14 mouse cellular contexts compared by ENCODE assay signal in the genomic region with DNA sequence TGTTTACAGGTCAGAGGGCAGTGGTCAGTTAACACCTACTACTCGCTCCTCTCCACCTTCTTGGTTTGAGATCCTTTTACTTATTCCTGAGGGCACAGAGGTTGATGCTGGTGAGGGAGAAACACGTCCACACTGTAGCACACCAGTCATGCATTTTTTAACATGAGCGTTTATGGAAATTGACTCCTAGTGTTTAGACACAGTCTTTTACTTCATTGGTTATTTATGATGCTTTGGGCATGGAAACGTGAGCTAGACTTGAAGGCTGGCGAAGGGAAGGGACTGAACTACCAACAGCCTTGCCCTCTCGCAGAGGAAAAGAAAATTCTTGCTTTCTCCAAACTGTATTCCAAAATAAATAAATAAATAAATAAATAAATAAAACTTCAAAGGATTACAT.
DNase-seq lines count a peak whose midpoint lies in the region; ATAC-seq lines count a peak whose summit lies in the region.
"Had no signal": no experiment of that assay in that cellular context is flagged by ENCODE, and none has a peak within 500 bp of the region (broad histone marks: within the 10 kb centered on the region; RNA-seq: fewer than 3 reads in every experiment).

No protein-coding gene starts in this region.

- H3K9me3 ChIP-seq in heart, embryonic 11.5 days (replicated peaks; ENCODE audit: control insufficient read depth, low read length), result no peaks in the 10 kb centered on the region
- no peaks in the 10 kb centered on the region for H3K9me3 ChIP-seq in kidney, embryonic 14.5 days (ENCODE audit: control insufficient read depth, low read length)
- no peaks in the 10 kb centered on the region for H3K9me3 ChIP-seq in midbrain, embryonic 11.5 days (ENCODE audit: control insufficient read depth, low read length)
- H3K9me3 ChIP-seq in midbrain, embryonic 14.5 days (ENCODE audit: control insufficient read depth, low read length), result no peaks in the 10 kb centered on the region
- no peaks in the 10 kb centered on the region for H3K9me3 ChIP-seq in liver, embryonic 15.5 days (replicated peaks)

- H3K4me1 ChIP-seq in heart, embryonic 11.5 days (ENCODE audit: control insufficient read depth, insufficient read depth, low read length), result 0 out of 2 replicates have a peak, but pooled peaks cover 3% of the 10 kb centered on the region
- 0 out of 2 replicates have a peak, but pooled peaks cover 6% of the 10 kb centered on the region for H3K4me1 ChIP-seq in kidney, embryonic 14.5 days (ENCODE audit: control insufficient read depth, insufficient read depth, low read length)
- H3K4me1 ChIP-seq in midbrain, embryonic 11.5 days (ENCODE audit: control insufficient read depth, insufficient read depth, low read length), result 0 out of 2 replicates have a peak, but pooled peaks cover 2% of the 10 kb centered on the region
- H3K4me1 ChIP-seq in midbrain, embryonic 14.5 days (ENCODE audit: control insufficient read depth, insufficient read depth, low read length), result no peaks in the 10 kb centered on the region
- H3K4me1 ChIP-seq in liver, embryonic 15.5 days (replicated peaks), result 0 out of 2 replicates have a peak, but pooled peaks cover 2% of the 10 kb centered on the region

- 74% methylated on average over 6 of the region's 6 CpGs for WGBS in heart, embryonic 11.5 days (ENCODE audit: insufficient replicate concordance)
- WGBS in kidney, embryonic 14.5 days, result 40% methylated on average over 6 of the region's 6 CpGs
- WGBS in midbrain, embryonic 11.5 days, result 65% methylated on average over 6 of the region's 6 CpGs
- WGBS in midbrain, embryonic 14.5 days, result 57% methylated on average over 6 of the region's 6 CpGs
- 56% methylated on average over 6 of the region's 6 CpGs for WGBS in liver, embryonic 15.5 days (ENCODE audit: insufficient replicate concordance)

- DNase-seq in heart, adult 8-10 months (ENCODE audit: low spot score), result no peak
- no peak for DNase-seq in kidney, adult 18-20 months
- DNase-seq in midbrain, embryonic 11.5 days (ENCODE audit: low spot score, missing footprints), result peak; percentile 82
- DNase-seq in midbrain, embryonic 14.5 days, result no peak
- DNase-seq in frontal cortex, postnatal 36 days (ENCODE audit: low spot score in 2 of 2), result no peak
- DNase-seq: cerebellum, adult 2 months; forebrain, postnatal 0 days; gastrocnemius, postnatal 10 days; kidney, adult 9 months; right cerebral cortex, postnatal 14 days; thymus, adult 2 months had no signal

- peak overlapping the region; percentile 68 for H3K4me2 ChIP-seq in heart, embryonic 11.5 days
- H3K4me2 ChIP-seq in kidney, embryonic 14.5 days (replicated peaks; ENCODE audit: low read depth, low read length), result peak overlapping the region; percentile 51
- no peak overlapping the region for H3K4me2 ChIP-seq in midbrain, embryonic 11.5 days
- H3K4me2 ChIP-seq in midbrain, embryonic 14.5 days (ENCODE audit: low read length), result no peak overlapping the region
- H3K4me2 ChIP-seq in liver, embryonic 15.5 days, result peak overlapping the region; percentile 60; the same call in 1 of the 2 replicates

- H3K27ac ChIP-seq in heart, embryonic 11.5 days (ENCODE audit: low read depth, low read length), result no peak overlapping the region
- no peak overlapping the region for H3K27ac ChIP-seq in kidney, embryonic 14.5 days (ENCODE audit: low read depth, low read length)
- H3K27ac ChIP-seq in midbrain, embryonic 11.5 days (ENCODE audit: low read depth, low read length), result no peak overlapping the region
- no peak overlapping the region for H3K27ac ChIP-seq in midbrain, embryonic 14.5 days (replicated peaks; ENCODE audit: low read depth, low read length)
- H3K27ac ChIP-seq in liver, embryonic 15.5 days (replicated peaks), result no peak overlapping the region

- H3K36me3 ChIP-seq in heart, embryonic 11.5 days (ENCODE audit: control insufficient read depth, insufficient read depth, low read length), result no peaks in the 10 kb centered on the region
- no peaks in the 10 kb centered on the region for H3K36me3 ChIP-seq in kidney, embryonic 14.5 days (ENCODE audit: control insufficient read depth, insufficient read depth, low read length)
- H3K36me3 ChIP-seq in midbrain, embryonic 11.5 days (ENCODE audit: control insufficient read depth, insufficient read depth, low read length), result no peaks in the 10 kb centered on the region
- H3K36me3 ChIP-seq in midbrain, embryonic 14.5 days (ENCODE audit: control insufficient read depth, insufficient read depth, low read length), result no peaks in the 10 kb centered on the region
- no peaks in the 10 kb centered on the region for H3K36me3 ChIP-seq in liver, embryonic 15.5 days (replicated peaks)

- no peak overlapping the region for H3K9ac ChIP-seq in heart, embryonic 11.5 days (ENCODE audit: low read depth, low read length)
- no peak overlapping the region; the same call in 1 of the 2 replicates for H3K9ac ChIP-seq in kidney, embryonic 14.5 days (ENCODE audit: low read depth, low read length)
- no peak overlapping the region for H3K9ac ChIP-seq in midbrain, embryonic 11.5 days (ENCODE audit: low read length)
- H3K9ac ChIP-seq in midbrain, embryonic 14.5 days (replicated peaks; ENCODE audit: low read length), result no peak overlapping the region
- H3K9ac ChIP-seq in liver, embryonic 15.5 days, result no peak overlapping the region
- H3K9ac ChIP-seq: forebrain, postnatal 0 days had no signal

- no peak overlapping the region for H3K4me3 ChIP-seq in heart, embryonic 11.5 days (ENCODE audit: low read depth, low read length)
- H3K4me3 ChIP-seq in kidney, embryonic 14.5 days (ENCODE audit: low read length), result no peak overlapping the region
- H3K4me3 ChIP-seq in midbrain, embryonic 11.5 days (ENCODE audit: low read depth, low read length), result no peak overlapping the region
- no peak overlapping the region for H3K4me3 ChIP-seq in midbrain, embryonic 14.5 days (replicated peaks; ENCODE audit: low read depth, low read length)
- H3K4me3 ChIP-seq in liver, embryonic 15.5 days (replicated peaks), result no peak overlapping the region

- no peaks in the 10 kb centered on the region for H3K27me3 ChIP-seq in heart, embryonic 11.5 days (ENCODE audit: control insufficient read depth, insufficient read depth, low read length)
- H3K27me3 ChIP-seq in kidney, embryonic 14.5 days (ENCODE audit: control insufficient read depth, insufficient read depth, low read length), result no peaks in the 10 kb centered on the region
- H3K27me3 ChIP-seq in midbrain, embryonic 11.5 days (ENCODE audit: control insufficient read depth, insufficient read depth, low read length), result no peaks in the 10 kb centered on the region
- no peaks in the 10 kb centered on the region for H3K27me3 ChIP-seq in midbrain, embryonic 14.5 days (ENCODE audit: control insufficient read depth, insufficient read depth, low read length)
- H3K27me3 ChIP-seq in liver, embryonic 15.5 days, result no peaks in the 10 kb centered on the region; the same call in 1 of the 2 replicates

- ATAC-seq in heart, embryonic 11.5 days (replicated peaks; ENCODE audit: insufficient number of reproducible peaks, low FRiP score, low TSS enrichment), result no peak
- ATAC-seq in kidney, embryonic 14.5 days (ENCODE audit: low FRiP score, low TSS enrichment), result no peak
- ATAC-seq in midbrain, embryonic 11.5 days (ENCODE audit: low FRiP score), result 0 out of 2 replicates have a peak, but pooled peaks have one; percentile 22
- ATAC-seq in midbrain, embryonic 14.5 days (ENCODE audit: low FRiP score, low TSS enrichment), result no peak
- no peak for ATAC-seq in liver, embryonic 15.5 days (ENCODE audit: insufficient read depth)
- ATAC-seq: forebrain, postnatal 0 days had no signal

Comparison
In these comparisons a context has a peak if more than half of its experiments do, and no peak if none do; other contexts are left out.
1. H3K4me2 ChIP-seq: peak in heart, embryonic 11.5 days (single experiment), kidney, embryonic 14.5 days (single experiment) and liver, embryonic 15.5 days (single experiment); none in midbrain, embryonic 11.5 days (single experiment) and midbrain, embryonic 14.5 days (single experiment).